Mouse (Mus musculus) liver, embryonic 11.5 days (tissue): ENCODE measurements at regions not wholly inside any gene's neighbourhood (a gene's known extent, or its start where the extent isn't known, plus 50 kb on each side); places are given as distances from the start of the nearest gene placed in this dataset.

Experiments
- ATAC-seq: fragments of 200-750 bp; cut with Nextera tagmentation; replicated peaks from 2 replicates; pipeline ENCODE4 v1.8.0; 2017; ENCODE audit warnings: moderate number of reproducible peaks, mild to moderate bottlenecking, moderate TSS enrichment, moderate library complexity; ENCODE audit not compliant: low FRiP score
- DNase-seq: peaks from one replicate; pipeline ENCODE4 v3.0.0-alpha.2; 2017; ENCODE audit warnings: low spot score
- H3K27ac ChIP-seq: fragments of 300-500 bp; sonication (generic); 2 replicates; pipeline ENCODE4 v1.5.1; 2014; ENCODE audit warnings: mild to moderate bottlenecking, low read depth, low read length, control low read depth
- H3K27me3 ChIP-seq: fragments of 300-500 bp; sonication (generic); replicated peaks from 2 replicates; pipeline ENCODE4 v1.6.1; 2014; ENCODE audit warnings: low read length, mixed read lengths; ENCODE audit not compliant: control insufficient read depth, insufficient read depth
- H3K36me3 ChIP-seq: fragments of 300-500 bp; sonication (generic); 2 replicates; pipeline ENCODE4 v1.6.1; 2014; ENCODE audit warnings: mild to moderate bottlenecking, low read length, moderate library complexity, mixed read lengths; ENCODE audit not compliant: control insufficient read depth, insufficient read depth
- H3K4me1 ChIP-seq: fragments of 300-500 bp; sonication (generic); replicated peaks from 2 replicates; pipeline ENCODE4 v1.6.1; 2014; ENCODE audit warnings: low read length, mixed read lengths; ENCODE audit not compliant: control insufficient read depth, insufficient read depth
- H3K4me2 ChIP-seq: fragments of 300-500 bp; sonication (generic); 2 replicates; pipeline ENCODE4 v1.6.1; 2014; ENCODE audit warnings: mild to moderate bottlenecking, control low read depth, moderate library complexity
- H3K4me3 ChIP-seq: fragments of 300-500 bp; sonication (generic); 2 replicates; pipeline ENCODE4 v1.5.1; 2014; ENCODE audit warnings: low read depth, low read length, control low read depth
- H3K9ac ChIP-seq: fragments of 300-500 bp; sonication (generic); 2 replicates; pipeline ENCODE4 v1.6.1; 2014; ENCODE audit warnings: low read depth, low read length, control low read depth
- H3K9me3 ChIP-seq: fragments of 300-500 bp; sonication (generic); 2 replicates; pipeline ENCODE4 v1.6.1; 2016; ENCODE audit warnings: low read length, inconsistent platforms, mixed read lengths; ENCODE audit not compliant: control insufficient read depth
- WGBS: fragments of 180-500 bp; shearing (Covaris S2); extraction: QIAGEN DNeasy Blood & Tissue Kit; methylation state at CpG from one replicate; pipeline ENCODE4 v1.1.7; 2014; 5-methylcytosine and 5-hydroxymethylcytosine counted together

GRCm38 (mm10) chr1:94582526-94582925 is 530.2 kb upstream of the Pdcd1 start:
- Histone ChIP-seq H3K9me3 (no peaks in the 10 kb centered on the region), H3K4me3 (no peak overlapping the region), H3K4me1 (no peaks in the 10 kb centered on the region), H3K27ac (no peak overlapping the region), H3K9ac (no peak overlapping the region), H3K27me3 (no peaks in the 10 kb centered on the region), H3K4me2 (no peak overlapping the region), H3K36me3 (no peaks in the 10 kb centered on the region)
- DNase-seq = no peak
- no peak for ATAC-seq

- H3K9me3 ChIP-seq = no peaks in the 10 kb centered on the region
- H3K27me3 ChIP-seq = no peaks in the 10 kb centered on the region
- H3K36me3 ChIP-seq = no peaks in the 10 kb centered on the region
- DNase-seq (no peak), ATAC-seq (peak; percentile 20; the same call in 1 of the 2 replicates)
- H3K4me3 ChIP-seq = no peak overlapping the region
- H3K27ac ChIP-seq = no peak overlapping the region
- no peak overlapping the region for H3K9ac ChIP-seq
- 42% methylated on average over 4 of the region's 4 CpGs for WGBS
- no peaks in the 10 kb centered on the region for H3K4me1 ChIP-seq
- no peak overlapping the region for H3K4me2 ChIP-seq
These were observed 529.5 kb upstream of the Pdcd1 start for GRCm38 (mm10) chr1:94581650-94582405.

- DNase-seq = no peak
- ATAC-seq = no peak
- WGBS = 78% methylated on average over 4 of the region's 4 CpGs
- H3K9me3 ChIP-seq = no peaks in the 10 kb centered on the region
- no peak overlapping the region for H3K4me2 ChIP-seq
- H3K4me1 ChIP-seq = no peaks in the 10 kb centered on the region
- no peaks in the 10 kb centered on the region for H3K36me3 ChIP-seq
- H3K9ac ChIP-seq = no peak overlapping the region
- no peak overlapping the region for H3K27ac ChIP-seq
- no peaks in the 10 kb centered on the region for H3K27me3 ChIP-seq
- H3K4me3 ChIP-seq = no peak overlapping the region
These were observed 480.6 kb upstream of the Pdcd1 start for GRCm38 (mm10) chr1:94532773-94533541.

- Histone ChIP-seq H3K27ac (no peak overlapping the region), H3K36me3 (no peaks in the 10 kb centered on the region), H3K4me1 (no peaks in the 10 kb centered on the region), H3K27me3 (no peaks in the 10 kb centered on the region), H3K9me3 (no peaks in the 10 kb centered on the region), H3K9ac (no peak overlapping the region), H3K4me2 (no peak overlapping the region), H3K4me3 (no peak overlapping the region)
- WGBS = 56% methylated on average over 4 of the region's 4 CpGs
- ATAC-seq = no peak
- DNase-seq = no peak
These were observed 451.7 kb upstream of the Pdcd1 start for GRCm38 (mm10) chr1:94504080-94504520.

GRCm38 (mm10) chr1:94503379-94504079 is 451.2 kb upstream of the Pdcd1 start:
- Histone ChIP-seq H3K36me3 (no peaks in the 10 kb centered on the region), H3K4me3 (no peak overlapping the region), H3K9ac (no peak overlapping the region), H3K4me1 (no peaks in the 10 kb centered on the region), H3K27ac (no peak overlapping the region), H3K9me3 (no peaks in the 10 kb centered on the region), H3K4me2 (no peak overlapping the region), H3K27me3 (no peaks in the 10 kb centered on the region)
- ATAC-seq (no peak), DNase-seq (no peak)
- 74% methylated on average over 6 of the region's 6 CpGs for WGBS

GRCm38 (mm10) chr1:94502066-94502861 is 449.9 kb upstream of the Pdcd1 start:
- 63% methylated on average over 6 of the region's 6 CpGs for WGBS
- no peak overlapping the region for H3K4me2 ChIP-seq
- H3K27ac ChIP-seq = no peak overlapping the region
- no peaks in the 10 kb centered on the region for H3K36me3 ChIP-seq
- no peaks in the 10 kb centered on the region for H3K27me3 ChIP-seq
- no peaks in the 10 kb centered on the region for H3K4me1 ChIP-seq
- DNase-seq (no peak), ATAC-seq (no peak)
- H3K9ac ChIP-seq = no peak overlapping the region
- no peak overlapping the region for H3K4me3 ChIP-seq
- no peaks in the 10 kb centered on the region for H3K9me3 ChIP-seq

GRCm38 (mm10) chr1:94496992-94497391 is 444.6 kb upstream of the Pdcd1 start:
- H3K27me3 ChIP-seq = no peaks in the 10 kb centered on the region
- H3K36me3 ChIP-seq = no peaks in the 10 kb centered on the region
- WGBS = 67% methylated on average over 2 of the region's 2 CpGs
- ATAC-seq (no peak), DNase-seq (no peak)
- H3K9me3 ChIP-seq = no peaks in the 10 kb centered on the region
- no peak overlapping the region for H3K4me2 ChIP-seq
- no peaks in the 10 kb centered on the region for H3K4me1 ChIP-seq
- no peak overlapping the region for H3K4me3 ChIP-seq
- no peak overlapping the region for H3K9ac ChIP-seq
- H3K27ac ChIP-seq = no peak overlapping the region

GRCm38 (mm10) chr1:94496341-94496740 is 444.0 kb upstream of the Pdcd1 start:
- no peaks in the 10 kb centered on the region for H3K9me3 ChIP-seq
- DNase-seq (no peak), ATAC-seq (no peak)
- no peak overlapping the region for H3K4me3 ChIP-seq
- H3K4me2 ChIP-seq = no peak overlapping the region
- no peak overlapping the region for H3K27ac ChIP-seq
- H3K27me3 ChIP-seq = no peaks in the 10 kb centered on the region
- H3K36me3 ChIP-seq = no peaks in the 10 kb centered on the region
- no peak overlapping the region for H3K9ac ChIP-seq
- WGBS = 90% methylated on average over 3 of the region's 3 CpGs
- no peaks in the 10 kb centered on the region for H3K4me1 ChIP-seq
